Mouse (Mus musculus) liver, adult 2 months (tissue): ENCODE measurements at regions not wholly inside any gene's neighbourhood (a gene's known extent, or its start where the extent isn't known, plus 50 kb on each side); places are given as distances from the start of the nearest gene placed in this dataset.
A peak's percentile ranks its signal among the peaks of the same experiment; 100 is the strongest.

Source experiments
- DNase-seq: peaks from one replicate; pipeline ENCODE4 v3.0.0-alpha.2; 2011; ENCODE audit warnings: low read depth, low spot score; ENCODE audit errors: extremely low read depth
- H3K27ac ChIP-seq: fragments of 200-500 bp; replicated peaks from 2 replicates; pipeline ENCODE4 v1.5.1; 2012; ENCODE audit warnings: low read depth, mild to moderate bottlenecking, control low read depth, inconsistent platforms, low read length; ENCODE audit not compliant: insufficient read depth
- H3K27me3 ChIP-seq: fragments of 200-500 bp; 2 replicates; pipeline ENCODE4 v1.6.1; 2012; ENCODE audit warnings: mild to moderate bottlenecking, moderate library complexity, low read length, inconsistent platforms; ENCODE audit not compliant: control insufficient read depth, insufficient read depth
- H3K36me3 ChIP-seq: fragments of 200-500 bp; 2 replicates; pipeline ENCODE4 v1.6.1; 2012; ENCODE audit warnings: low read length, inconsistent platforms; ENCODE audit not compliant: control insufficient read depth, insufficient read depth
- H3K4me1 ChIP-seq: fragments of 200-500 bp; 2 replicates; pipeline ENCODE4 v1.6.1; 2011; ENCODE audit warnings: low read length; ENCODE audit not compliant: control insufficient read depth, insufficient read depth
- H3K4me3 ChIP-seq: fragments of 200-500 bp; 2 replicates; pipeline ENCODE4 v1.5.1; 2011; ENCODE audit warnings: low read depth, mild to moderate bottlenecking, control low read depth, low read length, moderate library complexity; ENCODE audit not compliant: insufficient read depth
- H3K79me2 ChIP-seq: fragments of 200-500 bp; 2 replicates; pipeline ENCODE4 v1.6.1; 2012; ENCODE audit warnings: inconsistent platforms, mild to moderate bottlenecking, low read length, moderate library complexity; ENCODE audit not compliant: control insufficient read depth, insufficient read depth
- H3K9ac ChIP-seq: fragments of 200-500 bp; 2 replicates; pipeline ENCODE4 v1.6.1; 2012; ENCODE audit warnings: low read depth, mild to moderate bottlenecking, control low read depth, inconsistent platforms, low read length
- CTCF ChIP-seq: fragments of 200-500 bp; IDR thresholded peaks from 2 replicates; pipeline ENCODE4 v1.5.1; 2011; ENCODE audit warnings: low read depth, low read length, control low read depth
- POLR2A ChIP-seq: fragments of 200-500 bp; IDR thresholded peaks from 2 replicates; pipeline ENCODE4 v1.6.1; 2011; ENCODE audit warnings: low read length, control low read depth; ENCODE audit not compliant: insufficient read depth; ENCODE audit errors: extremely low read depth
- WGBS: fragments of 180-500 bp; shearing (Covaris S2); methylation state at CpG from one replicate; pipeline ENCODE4 v1.1.7; 2018; 5-methylcytosine and 5-hydroxymethylcytosine counted together

- no peak for TF ChIP-seq CTCF
- Histone ChIP-seq H3K79me2 (no peaks in the 10 kb centered on the region), H3K36me3 (no peaks in the 10 kb centered on the region), H3K27ac (no peak overlapping the region), H3K4me1 (no peaks in the 10 kb centered on the region), H3K4me3 (no peak overlapping the region), H3K27me3 (no peaks in the 10 kb centered on the region), H3K9ac (no peak overlapping the region)
- 92% methylated on average over 12 of the region's 12 CpGs for WGBS
- DNase-seq: no peak
Observed at GRCm38 (mm10) chr9:85616266-85616869, 132.8 kb downstream of the Ibtk start.

GRCm38 (mm10) chr9:85609152-85609551 lies 140.0 kb downstream of the Ibtk start:
- 88% methylated on average over 3 of the region's 3 CpGs for WGBS
- no peak for DNase-seq
- no peak overlapping the region for H3K27ac ChIP-seq
- no peak overlapping the region for H3K9ac ChIP-seq
- no peaks in the 10 kb centered on the region for H3K4me1 ChIP-seq
- H3K27me3 ChIP-seq: no peaks in the 10 kb centered on the region
- H3K4me3 ChIP-seq: no peak overlapping the region
- no peaks in the 10 kb centered on the region for H3K36me3 ChIP-seq
- no peaks in the 10 kb centered on the region for H3K79me2 ChIP-seq
- TF ChIP-seq CTCF (no peak), POLR2A (no peak)

GRCm38 (mm10) chr9:85596959-85597358 lies 152.2 kb downstream of the Ibtk start:
- TF ChIP-seq CTCF (peak; percentile 55), POLR2A (no peak)
- H3K27me3 ChIP-seq: no peaks in the 10 kb centered on the region
- no peak overlapping the region for H3K4me3 ChIP-seq
- no peak overlapping the region for H3K27ac ChIP-seq
- H3K9ac ChIP-seq: no peak overlapping the region
- no peaks in the 10 kb centered on the region for H3K36me3 ChIP-seq
- WGBS: 41% methylated on average over 2 of the region's 2 CpGs
- DNase-seq: no peak
- no peaks in the 10 kb centered on the region for H3K79me2 ChIP-seq
- no peaks in the 10 kb centered on the region for H3K4me1 ChIP-seq

DNA sequence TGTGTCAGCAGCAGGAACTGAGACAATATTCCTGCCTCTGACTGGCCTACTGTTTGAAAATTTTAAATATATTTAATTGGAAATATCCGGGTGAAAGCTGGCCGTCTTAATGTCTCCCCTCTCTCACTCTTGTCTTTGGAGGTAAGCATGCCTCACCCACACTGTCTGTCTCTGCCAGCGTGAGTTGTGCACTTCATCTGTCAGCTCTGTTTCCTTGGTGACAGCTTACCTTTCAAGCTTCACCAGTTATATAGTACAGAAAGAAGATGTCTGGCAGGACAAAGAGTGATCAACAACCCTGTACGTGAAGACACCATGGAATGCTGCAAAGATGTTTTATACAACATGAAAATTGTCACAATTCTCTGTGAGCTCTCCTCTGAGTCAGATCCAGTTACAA lies 155.3 kb downstream of the Ibtk start:
- DNase-seq: no peak
- Histone ChIP-seq H3K4me3 (no peak overlapping the region), H3K79me2 (no peaks in the 10 kb centered on the region), H3K27me3 (no peaks in the 10 kb centered on the region), H3K9ac (no peak overlapping the region), H3K27ac (no peak overlapping the region), H3K36me3 (no peaks in the 10 kb centered on the region), H3K4me1 (no peaks in the 10 kb centered on the region)
- WGBS: 93% methylated on average over 4 of the region's 4 CpGs
- TF ChIP-seq CTCF: no peak
- no peak for TF ChIP-seq POLR2A

DNA sequence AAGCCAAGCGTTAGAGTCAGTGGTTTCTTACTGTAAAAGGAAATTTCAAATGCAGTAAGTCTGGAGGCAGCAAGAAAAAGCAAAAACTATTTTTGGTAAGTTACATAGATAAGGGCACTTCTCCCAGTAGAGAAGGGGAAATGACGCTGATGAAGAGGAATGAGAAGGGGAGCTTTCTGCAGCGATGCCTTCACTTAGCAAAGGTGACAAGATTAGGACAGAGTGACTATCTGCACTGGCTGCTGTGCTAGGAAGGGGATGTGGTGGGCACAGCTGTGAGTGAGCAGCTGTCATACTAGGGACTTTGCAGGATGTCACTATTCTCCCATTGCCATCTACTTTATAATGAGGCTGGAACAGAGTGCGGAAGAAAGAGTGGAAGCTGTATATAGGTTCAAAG lies 156.5 kb downstream of the Ibtk start:
- no peaks in the 10 kb centered on the region for H3K36me3 ChIP-seq
- H3K27me3 ChIP-seq: no peaks in the 10 kb centered on the region
- no peak overlapping the region for H3K27ac ChIP-seq

DNA sequence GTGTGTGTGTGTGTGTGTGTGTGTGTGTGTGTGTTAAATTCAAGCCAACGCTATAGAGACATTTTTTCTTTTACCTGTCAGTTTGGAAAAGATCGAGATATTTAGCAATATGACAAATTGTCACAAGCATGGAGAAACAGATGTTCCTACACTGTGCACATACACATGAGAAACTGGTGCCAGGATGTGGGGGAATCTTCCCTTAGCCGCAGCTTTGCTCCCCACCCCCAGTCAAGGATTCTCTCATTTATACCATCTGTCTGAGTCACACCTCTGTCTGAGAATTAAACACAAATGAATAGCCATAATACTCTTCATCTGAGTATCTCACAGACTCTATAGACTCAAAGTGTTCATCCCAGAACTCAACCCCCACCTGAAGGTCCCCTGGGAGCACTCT lies 159.9 kb downstream of the Ibtk start:
- H3K9ac ChIP-seq: no peak overlapping the region
- no peaks in the 10 kb centered on the region for H3K4me1 ChIP-seq
- no peak overlapping the region for H3K27ac ChIP-seq
- H3K4me3 ChIP-seq: no peak overlapping the region
- WGBS: 78% methylated on average over 3 of the region's 3 CpGs
- no peak for TF ChIP-seq CTCF
- no peaks in the 10 kb centered on the region for H3K79me2 ChIP-seq
- H3K36me3 ChIP-seq: no peaks in the 10 kb centered on the region
- DNase-seq: no peak
- H3K27me3 ChIP-seq: no peaks in the 10 kb centered on the region

More for the DNA sequence above, 156.5 kb downstream of the Ibtk start:
- Histone ChIP-seq H3K4me3 (no peak overlapping the region), H3K79me2 (no peaks in the 10 kb centered on the region), H3K4me1 (no peaks in the 10 kb centered on the region), H3K9ac (no peak overlapping the region)
- DNase-seq: no peak
- TF ChIP-seq POLR2A: no peak
- TF ChIP-seq CTCF: no peak
- 72% methylated on average over 4 of the region's 4 CpGs for WGBS
